Mouse (Mus musculus): ENCODE measurements around the gene Fig4.

DNA sequence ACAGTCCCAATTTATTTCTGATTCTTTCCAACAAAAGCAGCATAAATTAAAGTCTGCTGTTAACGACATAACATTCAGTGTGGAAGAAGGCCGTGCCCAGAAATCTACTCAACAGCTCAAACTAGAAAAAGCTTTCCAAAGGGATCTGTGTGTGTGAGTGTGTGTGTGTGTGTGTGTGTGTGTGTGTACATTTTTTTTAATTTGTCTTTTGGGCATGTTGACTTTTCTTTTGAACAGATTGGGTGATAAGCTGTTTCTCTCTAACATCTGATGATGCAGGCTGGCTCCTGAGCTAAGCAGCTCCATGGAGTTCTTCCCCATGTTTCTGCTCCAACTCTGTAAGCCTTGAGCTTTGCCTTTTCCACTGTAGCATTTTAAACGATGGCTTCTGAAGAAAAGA is 12.8 kb upstream of the Fig4 start:
- TF ChIP-seq CTCF (IDR thresholded peaks at IDR 0.05; ENCODE audit: control insufficient read depth, insufficient read depth, insufficient read length) = no peak
- no peak for TF ChIP-seq CEBPB (IDR thresholded peaks at IDR 0.05; ENCODE audit: low read depth)
- TF ChIP-seq MAX (IDR thresholded peaks at IDR 0.05) = no peak

Data from C2C12 (cell line).